Mouse (Mus musculus) layer of hippocampus, adult 9-10 months (tissue): ENCODE measurements around the gene Fgd1.

Experiments
- DNase-seq: peaks from one replicate; pipeline ENCODE4 v3.0.0; 2022; ENCODE audit warnings: low spot score

Fgd1 gene

GRCm38 (mm10) chrX:151045850-151046249 lies at the start of gene Fgd1:
Gene Fgd1, plus strand, starts transcription at chrX:151046150.
- DNase-seq, result no peak

GRCm38 (mm10) chrX:150996775-150997174 lies 49.2 kb upstream of the Fgd1 start:
- DNase-seq, result no peak

- peak; percentile 67 for DNase-seq
Observed at GRCm38 (mm10) chrX:151016938-151017877, 28.7 kb upstream of the Fgd1 start, which contains the start of gene Gnl3l. Gene Gnl3l, minus strand, starts transcription at chrX:151017322.

- no peak for DNase-seq
Observed at GRCm38 (mm10) chrX:151017897-151018296, 28.1 kb upstream of the Fgd1 start.

- DNase-seq, result no peak
Observed at GRCm38 (mm10) chrX:151018798-151019197, 27.2 kb upstream of the Fgd1 start.

GRCm38 (mm10) chrX:151031400-151031799 lies 14.6 kb upstream of the Fgd1 start:
- no peak for DNase-seq

GRCm38 (mm10) chrX:151041223-151041622 lies 4.7 kb upstream of the Fgd1 start:
- no peak for DNase-seq

- no peak for DNase-seq
Observed at GRCm38 (mm10) chrX:151046321-151046720, 371 bp downstream of the Fgd1 start.

GRCm38 (mm10) chrX:151046777-151047430 lies 954 bp downstream of the Fgd1 start:
- DNase-seq, result peak; percentile 35

- no peak for DNase-seq
Observed at GRCm38 (mm10) chrX:151047431-151048058, 1.6 kb downstream of the Fgd1 start.

- DNase-seq, result no peak
Observed at GRCm38 (mm10) chrX:151049661-151050215, 3.8 kb downstream of the Fgd1 start.

- DNase-seq, result no peak
Observed at GRCm38 (mm10) chrX:151050337-151050736, 4.4 kb downstream of the Fgd1 start.

- no peak for DNase-seq
Observed at GRCm38 (mm10) chrX:151054489-151054888, 8.5 kb downstream of the Fgd1 start.

GRCm38 (mm10) chrX:151055559-151055958 lies 9.6 kb downstream of the Fgd1 start:
- no peak for DNase-seq

- no peak for DNase-seq
Observed at GRCm38 (mm10) chrX:151059346-151059745, 13.4 kb downstream of the Fgd1 start.

GRCm38 (mm10) chrX:151061615-151062299 lies 15.8 kb downstream of the Fgd1 start:
- DNase-seq, result no peak

- DNase-seq, result no peak
Observed at GRCm38 (mm10) chrX:151066071-151066666, 20.2 kb downstream of the Fgd1 start.

- no peak for DNase-seq
Observed at GRCm38 (mm10) chrX:151067876-151068275, 21.9 kb downstream of the Fgd1 start.

- DNase-seq, result no peak
Observed at GRCm38 (mm10) chrX:151076007-151076406, 30.1 kb downstream of the Fgd1 start.

- DNase-seq, result no peak
Observed at GRCm38 (mm10) chrX:151076941-151077485, 31.1 kb downstream of the Fgd1 start.

GRCm38 (mm10) chrX:151085599-151085998 lies 39.6 kb downstream of the Fgd1 start:
- no peak for DNase-seq
